8 mouse cellular contexts compared by ENCODE assay signal in the genomic region with DNA sequence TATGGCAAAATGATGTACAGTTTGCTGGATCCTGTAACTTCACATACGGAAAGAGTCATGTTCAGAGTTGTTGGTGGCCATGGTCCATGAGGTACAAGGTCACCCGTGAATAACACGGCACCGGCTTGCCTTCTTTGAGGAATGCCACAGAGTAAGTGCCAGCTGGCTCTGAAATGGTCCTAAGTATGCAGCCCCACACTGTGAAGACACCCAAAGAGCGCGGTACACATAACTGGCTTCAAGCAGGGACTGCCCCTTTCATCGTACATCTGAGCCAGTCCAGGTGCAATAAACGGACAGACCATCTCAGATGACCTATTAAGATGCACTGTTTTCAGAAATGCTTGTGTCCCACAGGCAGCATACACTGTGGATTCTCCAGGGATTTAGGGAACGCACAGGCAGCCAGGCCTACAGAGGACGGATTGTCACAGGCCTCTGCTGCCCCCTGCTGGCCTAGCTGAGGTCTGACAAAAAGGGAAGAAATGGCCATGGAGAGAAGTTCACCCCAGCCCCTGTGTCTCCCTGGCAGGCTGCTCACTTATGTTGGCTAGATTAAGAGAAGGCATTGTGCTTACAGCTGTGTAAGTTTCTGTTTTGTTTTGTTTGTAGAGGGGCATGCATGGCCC.
DNase-seq lines count a peak whose midpoint lies in the region; ATAC-seq and TF ChIP-seq lines count a peak whose summit lies in the region.

No protein-coding gene starts in this region.

- TF ChIP-seq CTCF in CH12.LX (conservative IDR thresholded peaks at IDR 0.05 in 1 of 2, IDR thresholded peaks at IDR 0.05 in 1 of 2; ENCODE audit: low read depth in 2 of 2, low read length in 2 of 2) = peak; percentile 80 to 82
- TF ChIP-seq CTCF in kidney, postnatal 0 days (IDR thresholded peaks at IDR 0.05; ENCODE audit: low read depth) = peak; percentile 94
- peak; percentile 85 for TF ChIP-seq CTCF in lung, adult 2 months (IDR thresholded peaks at IDR 0.05; ENCODE audit: insufficient read depth, low read length)
- TF ChIP-seq CTCF in thymus, adult 2 months (IDR thresholded peaks at IDR 0.05; ENCODE audit: borderline replicate concordance, control insufficient read depth, extremely low read depth, insufficient read depth, low read length, poor library complexity) = peak; percentile 89

- no peaks in the 10 kb centered on the region for H3K9me3 ChIP-seq in CH12.LX (replicated peaks; ENCODE audit: low read length)
- no peaks in the 10 kb centered on the region for H3K9me3 ChIP-seq in heart, embryonic 15.5 days (replicated peaks)
- no peaks in the 10 kb centered on the region for H3K9me3 ChIP-seq in kidney, postnatal 0 days (replicated peaks; ENCODE audit: low read length)

- no peak overlapping the region for H3K4me2 ChIP-seq in CH12.LX (ENCODE audit: insufficient read depth, low read depth, poor library complexity, severe bottlenecking)
- no peak overlapping the region for H3K4me2 ChIP-seq in heart, embryonic 15.5 days
- H3K4me2 ChIP-seq in kidney, postnatal 0 days (ENCODE audit: low read length) = no peak overlapping the region

- peak; percentile 51 for TF ChIP-seq RAD21 in CH12.LX (IDR thresholded peaks at IDR 0.05; ENCODE audit: low read depth, low read length)

- WGBS in heart, embryonic 15.5 days = 47% methylated on average over 10 of the region's 10 CpGs
- WGBS in kidney, postnatal 0 days = 41% methylated on average over 10 of the region's 10 CpGs
- 46% methylated on average over 10 of the region's 10 CpGs for WGBS in lung, adult 2 months
- WGBS in thymus, adult 2 months = 79% methylated on average over 10 of the region's 10 CpGs

- H3K4me3 ChIP-seq in CH12.LX (replicated peaks in 1 of 3; ENCODE audit: low read depth in 2 of 3, low read length in 2 of 3, poor library complexity in 1 of 3) = peak overlapping the region in 2 of 3 experiments; percentile 3 to 21
- H3K4me3 ChIP-seq in heart, embryonic 15.5 days = no peak overlapping the region
- no peak overlapping the region for H3K4me3 ChIP-seq in kidney, postnatal 0 days (replicated peaks; ENCODE audit: low read depth, low read length)
- no peak overlapping the region for H3K4me3 ChIP-seq in lung, adult 2 months (replicated peaks; ENCODE audit: extremely low read depth, low read depth, low read length)
- H3K4me3 ChIP-seq in thymus, adult 2 months (ENCODE audit: control insufficient read depth, insufficient read depth, low read length) = no peak overlapping the region

- H3K9ac ChIP-seq in CH12.LX (ENCODE audit: insufficient read depth, low read depth) = no peak overlapping the region
- no peak overlapping the region for H3K9ac ChIP-seq in heart, embryonic 15.5 days
- no peak overlapping the region for H3K9ac ChIP-seq in kidney, postnatal 0 days (ENCODE audit: low read depth, low read length)

- peaks cover 4 to 33% of the 10 kb centered on the region in 2 experiments for H3K4me1 ChIP-seq in CH12.LX (ENCODE audit: control insufficient read depth in 1 of 2, insufficient read depth in 2 of 2)
- H3K4me1 ChIP-seq in heart, embryonic 15.5 days (replicated peaks) = peaks cover 30% of the 10 kb centered on the region
- peaks cover 4% of the 10 kb centered on the region; the same call in 1 of the 2 replicates for H3K4me1 ChIP-seq in kidney, postnatal 0 days (replicated peaks; ENCODE audit: insufficient read depth, low read length)
- peaks cover 5% of the 10 kb centered on the region; the same call in 1 of the 2 replicates for H3K4me1 ChIP-seq in lung, adult 2 months (ENCODE audit: control insufficient read depth, insufficient read depth, low read length)
- H3K4me1 ChIP-seq in thymus, adult 2 months (replicated peaks; ENCODE audit: control insufficient read depth, insufficient read depth, low read length) = no peaks in the 10 kb centered on the region

- TF ChIP-seq POLR2A in CH12.LX (IDR thresholded peaks at IDR 0.05; ENCODE audit: low read depth, low read length) = no peak
- no peak for TF ChIP-seq POLR2A in lung, adult 2 months (IDR thresholded peaks at IDR 0.05; ENCODE audit: borderline replicate concordance, extremely low read depth, low read depth, low read length)
- no peak for TF ChIP-seq POLR2A in thymus, adult 2 months (IDR thresholded peaks at IDR 0.05; ENCODE audit: control insufficient read depth, extremely low read depth, insufficient read depth, low read length, poor library complexity)

- dilution Hi-C loops in CH12.LX (cut with MboI; ENCODE audit: extremely low pct_ligation_motif_present, extremely low pct_unique_long_range_greater_than_20kb, low sequenced_read_pairs) = no loop called here

- ATAC-seq in erythroblast, adult 5-6 weeks (replicated peaks; ENCODE audit: low FRiP score, poor library complexity, severe bottlenecking) = peak; percentile 76
- peak; percentile 27 for ATAC-seq in heart, embryonic 15.5 days (replicated peaks; ENCODE audit: insufficient number of reproducible peaks, insufficient read depth, low FRiP score, low read depth)
- ATAC-seq in kidney, postnatal 0 days (replicated peaks; ENCODE audit: low FRiP score, low read depth) = peak; percentile 54; the same call in 1 of the 2 replicates

- H3K36me3 ChIP-seq in CH12.LX (replicated peaks in 1 of 2; ENCODE audit: control insufficient read depth in 1 of 2, insufficient read depth in 1 of 2, low read length in 1 of 2) = peaks cover 6 to 38% of the 10 kb centered on the region in 2 experiments
- no peaks in the 10 kb centered on the region for H3K36me3 ChIP-seq in heart, embryonic 15.5 days
- H3K36me3 ChIP-seq in kidney, postnatal 0 days (ENCODE audit: insufficient read depth, low read length) = 0 out of 2 replicates have a peak, but pooled peaks cover 5% of the 10 kb centered on the region
- H3K36me3 ChIP-seq in thymus, adult 2 months (ENCODE audit: control insufficient read depth, insufficient read depth, low read length) = no peaks in the 10 kb centered on the region

- no peaks in the 10 kb centered on the region for H3K79me2 ChIP-seq in CH12.LX (replicated peaks; ENCODE audit: control insufficient read depth, extremely low read depth, insufficient read depth, poor library complexity, severe bottlenecking)

- DNase-seq in CH12.LX (ENCODE audit: extremely low read depth) = peak; percentile 79
- peak; percentile 85 for DNase-seq in brain, adult 2 months (ENCODE audit: low read depth, low spot score)
- DNase-seq in kidney, postnatal 0 days (ENCODE audit: low spot score) = peak; percentile 88
- DNase-seq in lung, adult 2 months = peak; percentile 65
- DNase-seq in ovary, adult 18-20 months (ENCODE audit: low spot score) = peak; percentile 49
- DNase-seq in thymus, adult 2 months = peak; percentile 63

- no peak overlapping the region for H3K27ac ChIP-seq in CH12.LX (ENCODE audit: insufficient read depth, low read depth)
- H3K27ac ChIP-seq in heart, embryonic 15.5 days = no peak overlapping the region
- H3K27ac ChIP-seq in kidney, postnatal 0 days = no peak overlapping the region
- no peak overlapping the region for H3K27ac ChIP-seq in thymus, adult 2 months (ENCODE audit: control insufficient read depth, insufficient read depth, low read length)

- no peaks in the 10 kb centered on the region for H3K27me3 ChIP-seq in CH12.LX (replicated peaks)
- no peaks in the 10 kb centered on the region for H3K27me3 ChIP-seq in heart, embryonic 15.5 days
- no peaks in the 10 kb centered on the region for H3K27me3 ChIP-seq in kidney, postnatal 0 days (ENCODE audit: insufficient read depth, low read length)
- H3K27me3 ChIP-seq in thymus, adult 2 months (ENCODE audit: control insufficient read depth, insufficient read depth, low read length) = no peaks in the 10 kb centered on the region

- in situ Hi-C loops in CH12.LX (cut with MboI; ENCODE audit: low pct_ligation_motif_present, low pct_unique_long_range_greater_than_20kb, low sequenced_read_pairs) = no loop called here

- no peak for TF ChIP-seq EP300 in CH12.LX (IDR thresholded peaks at IDR 0.05; ENCODE audit: low read length)

TF ChIP-seq in CH12.LX, 34 proteins besides CTCF, POLR2A, EP300 and RAD21 (continues in another document):
- TF ChIP-seq JUN (IDR thresholded peaks at IDR 0.05; ENCODE audit: insufficient read depth, low read depth, low read length) (no peak), ZKSCAN1 (IDR thresholded peaks at IDR 0.05; ENCODE audit: borderline replicate concordance, low read depth, low read length) (no peak), MXI1 (IDR thresholded peaks at IDR 0.05; ENCODE audit: low read depth, low read length) (0 out of 2 replicates have a peak, but pooled peaks have one; percentile 26), HCFC1 (IDR thresholded peaks at IDR 0.05; ENCODE audit: low read depth, low read length) (no peak), MYC (IDR thresholded peaks at IDR 0.05; ENCODE audit: low read depth, low read length) (no peak), CHD1 (IDR thresholded peaks at IDR 0.05; ENCODE audit: low read depth, low read length) (no peak), MAFK (IDR thresholded peaks at IDR 0.05; ENCODE audit: insufficient replicate concordance, low read length) (no peak), SIN3A (IDR thresholded peaks at IDR 0.05; ENCODE audit: low read length) (no peak), MEF2A (IDR thresholded peaks at IDR 0.05; ENCODE audit: borderline replicate concordance, low read depth, low read length) (peak; percentile 38; the same call in 1 of the 2 replicates), ELF1 (IDR thresholded peaks at IDR 0.05; ENCODE audit: low read depth, low read length) (no peak), IRF4 (IDR thresholded peaks at IDR 0.05; ENCODE audit: low read depth, low read length) (no peak), UBTF (IDR thresholded peaks at IDR 0.05; ENCODE audit: low read depth, low read length) (no peak), POLR2AphosphoS2 (IDR thresholded peaks at IDR 0.05; ENCODE audit: low read depth, low read length) (no peak), CHD2 (IDR thresholded peaks at IDR 0.05; ENCODE audit: low read length) (no peak), MAX (IDR thresholded peaks at IDR 0.05; ENCODE audit: low read length) (0 out of 2 replicates have a peak, but pooled peaks have one; percentile 29), NRF1 (IDR thresholded peaks at IDR 0.05; ENCODE audit: low read depth, low read length) (no peak), KAT2A (IDR thresholded peaks at IDR 0.05; ENCODE audit: insufficient replicate concordance, low read length) (no peak), E2F4 (IDR thresholded peaks at IDR 0.05; ENCODE audit: insufficient replicate concordance, low read depth, low read length) (no peak), ZMIZ1 (IDR thresholded peaks at IDR 0.05; ENCODE audit: low read depth, low read length) (0 out of 2 replicates have a peak, but pooled peaks have one; percentile 34), TBP (conservative IDR thresholded peaks at IDR 0.05; ENCODE audit: low read depth, low read length) (no peak), ZNF384 (IDR thresholded peaks at IDR 0.05; ENCODE audit: low read depth, low read length) (no peak), USF1 (IDR thresholded peaks at IDR 0.05; ENCODE audit: low read depth, low read length) (no peak), JUND (conservative IDR thresholded peaks at IDR 0.05; ENCODE audit: low read depth, low read length) (no peak), SMC3 (IDR thresholded peaks at IDR 0.05; ENCODE audit: low read depth, low read length) (peak; percentile 59)

Comparison
In these comparisons a context has a peak if more than half of its experiments do, and no peak if none do; other contexts are left out.
1. H3K4me3 ChIP-seq: peak in CH12.LX (2 of 3); none in heart, embryonic 15.5 days (single experiment), kidney, postnatal 0 days (single experiment), lung, adult 2 months (single experiment) and thymus, adult 2 months (single experiment).
2. Peak in every context shown above with its lines, with median percentiles within 50 percentile points of each other: DNase-seq, CTCF ChIP-seq and ATAC-seq.